Mouse (Mus musculus) effector memory CD4-positive, alpha-beta T cell, adult 7 months (primary cell): Measurements from ENCODE around the gene Fam84b. TPM values are rescaled to one million over a fixed set of nuclear protein-coding genes. Genes with fewer than 3 reads are reported as not detected.

ENCODE experiments used
- polyA plus RNA-seq: library from polyadenylated mRNA; unstranded; fragments of 100-300 nt; shearing (Covaris generic); gene quantifications from one replicate; pipeline ENCODE4 v1.2.1, GENCODE M21; 2017

The Fam84b gene
- 14.3 TPM for polyA plus RNA-seq

DNA sequence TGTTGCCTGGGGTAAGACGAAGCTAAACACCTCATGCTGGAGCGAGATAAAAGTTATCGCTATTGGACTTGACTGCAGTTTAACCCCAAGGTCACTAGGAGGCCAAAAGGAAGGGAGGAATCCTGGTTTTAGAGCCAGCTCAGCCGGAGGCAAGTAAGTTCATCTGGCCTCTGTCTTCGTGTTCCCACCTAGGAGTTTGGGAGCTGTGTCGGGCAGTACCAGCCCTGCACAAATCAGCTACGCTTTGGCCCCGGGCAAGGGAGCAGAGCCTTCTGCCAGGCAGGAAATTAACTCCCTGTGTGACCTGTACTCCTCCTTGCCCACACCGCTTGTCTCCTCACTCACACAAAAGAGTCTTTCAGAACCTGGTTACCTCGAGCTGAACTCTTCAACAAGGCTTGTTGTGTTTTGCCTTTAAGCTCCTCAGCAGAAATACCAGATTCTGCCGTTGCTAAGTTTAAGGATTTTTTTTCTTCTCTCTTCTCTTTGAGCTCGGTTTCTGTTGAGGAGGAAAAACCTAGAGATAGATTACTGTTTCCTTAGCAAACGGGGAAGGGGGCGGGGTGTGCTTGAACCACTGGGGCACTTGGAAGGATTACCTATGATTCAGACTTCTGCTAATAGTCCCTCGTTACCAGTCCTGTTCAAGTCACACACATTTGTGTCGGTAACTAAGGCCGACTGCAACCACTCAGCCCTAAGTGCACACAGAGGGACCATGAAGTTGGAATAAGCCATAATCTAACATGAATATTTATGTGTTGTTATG lies at the start of gene Fam84b:
TSS of gene Fam84b (minus strand) at position 548 of the 769 bp plus-strand sequence.

Other genes starting within 250 kb of the Fam84b start
- gene A1bg, start 69.2 kb upstream of the Fam84b start, polyA plus RNA-seq, result not detected